Mouse (Mus musculus): ENCODE measurements around the gene Tns1.

DNA sequence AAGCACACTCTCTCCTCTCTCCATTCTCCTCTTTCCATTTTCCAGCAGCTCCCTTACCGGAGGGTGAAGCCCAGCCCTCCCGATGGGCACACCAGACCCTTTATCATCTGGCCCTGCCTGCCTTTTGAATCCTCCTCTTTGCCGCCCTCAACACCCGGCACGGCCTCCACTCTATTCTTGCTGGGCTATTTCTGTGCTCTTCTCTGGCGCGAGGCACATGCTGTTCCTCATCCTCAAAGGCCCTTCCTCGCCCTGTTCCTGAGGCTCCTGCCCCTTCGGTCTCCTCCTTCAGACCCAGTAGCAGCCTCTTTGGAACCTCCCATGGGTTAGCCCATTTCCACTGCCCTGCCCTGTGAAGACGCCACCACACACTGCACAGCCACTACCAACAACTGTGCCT, 164.5 kb downstream of the Tns1 start:
- TF ChIP-seq CTCF (IDR thresholded peaks at IDR 0.05; ENCODE audit: insufficient read depth, low read depth, low read length): no peak
- TF ChIP-seq POLR2A (IDR thresholded peaks at IDR 0.05; ENCODE audit: insufficient read depth, low read depth, low read length): no peak
